Mouse (Mus musculus) heart, embryonic 13.5 days (tissue): Measurements from ENCODE around the gene Fcer2a. TPM values are rescaled to one million over a fixed set of nuclear protein-coding genes. Genes with fewer than 3 reads are reported as not detected.
A peak's percentile ranks its signal among the peaks of the same experiment; 100 is the strongest.

ENCODE experiments used
- ATAC-seq: fragments of 200-750 bp; cut with Nextera tagmentation; 2 replicates; pipeline ENCODE4 v1.8.0; 2017; ENCODE audit warnings: moderate TSS enrichment; ENCODE audit not compliant: insufficient number of reproducible peaks, low FRiP score, low TSS enrichment; ENCODE audit errors: extremely low read depth
- H3K27ac ChIP-seq: fragments of 300-500 bp; sonication (generic); replicated peaks from 2 replicates; pipeline ENCODE4 v1.5.1; 2015; ENCODE audit warnings: moderate library complexity, mild to moderate bottlenecking, inconsistent platforms
- H3K27me3 ChIP-seq: fragments of 300-500 bp; sonication (generic); replicated peaks from 2 replicates; pipeline ENCODE4 v1.6.1; 2015; ENCODE audit warnings: mild to moderate bottlenecking, inconsistent platforms
- H3K36me3 ChIP-seq: fragments of 300-500 bp; sonication (generic); 2 replicates; pipeline ENCODE4 v1.6.1; 2015; ENCODE audit warnings: mild to moderate bottlenecking, inconsistent platforms
- H3K4me1 ChIP-seq: fragments of 300-500 bp; sonication (generic); 2 replicates; pipeline ENCODE4 v1.6.1; 2015; ENCODE audit warnings: inconsistent platforms
- H3K4me2 ChIP-seq: fragments of 300-500 bp; sonication (generic); 2 replicates; pipeline ENCODE4 v1.6.1; 2015; ENCODE audit warnings: inconsistent platforms, mild to moderate bottlenecking, moderate library complexity
- H3K4me3 ChIP-seq: fragments of 300-500 bp; sonication (generic); 2 replicates; pipeline ENCODE4 v1.5.1; 2015; ENCODE audit warnings: moderate library complexity, mild to moderate bottlenecking, inconsistent platforms
- H3K9ac ChIP-seq: fragments of 300-500 bp; sonication (generic); 2 replicates; pipeline ENCODE4 v1.6.1; 2015; ENCODE audit warnings: inconsistent platforms, mild to moderate bottlenecking, moderate library complexity
- H3K9me3 ChIP-seq: fragments of 300-500 bp; sonication (generic); 2 replicates; pipeline ENCODE4 v1.6.1; 2016; ENCODE audit warnings: inconsistent platforms
- WGBS: fragments of 180-500 bp; shearing (Covaris S2); methylation state at CpG from one replicate; pipeline ENCODE4 v1.1.7; 2015; ENCODE audit warnings: mixed read lengths; 5-methylcytosine and 5-hydroxymethylcytosine counted together
- polyA plus RNA-seq: library from polyadenylated mRNA; unstranded; fragments of >200 nt; fragmentation: Nextera tagmentation; extraction: Ambion mirVana; gene quantifications from 2 replicates; pipeline ENCODE4 v1.2.1, GENCODE M21; 2015

The Fcer2a gene
- polyA plus RNA-seq, 1 experiment from 2014 or later: 0.21 TPM

GRCm38 (mm10) chr8:3701491-3701890 is 7.5 kb upstream of the Fcer2a start:
- no peak overlapping the region for H3K9ac ChIP-seq
- H3K4me2 ChIP-seq: no peak overlapping the region
- H3K27me3 ChIP-seq: no peaks in the 10 kb centered on the region
- no peaks in the 10 kb centered on the region for H3K36me3 ChIP-seq
- H3K27ac ChIP-seq: no peak overlapping the region
- WGBS: 100% methylated on average over 1 of the region's 1 CpGs
- H3K9me3 ChIP-seq: no peaks in the 10 kb centered on the region
- no peak overlapping the region for H3K4me3 ChIP-seq
- H3K4me1 ChIP-seq: no peaks in the 10 kb centered on the region
- ATAC-seq: no peak

GRCm38 (mm10) chr8:3690774-3691173 is 3.2 kb downstream of the Fcer2a start:
- H3K27ac ChIP-seq: no peak overlapping the region
- ATAC-seq: no peak

GRCm38 (mm10) chr8:3687537-3687936 is 6.4 kb downstream of the Fcer2a start:
- Histone ChIP-seq H3K4me3 (no peak overlapping the region), H3K9me3 (no peaks in the 10 kb centered on the region), H3K27ac (no peak overlapping the region), H3K27me3 (peaks cover 3% of the 10 kb centered on the region; the same call in 1 of the 2 replicates), H3K4me1 (no peaks in the 10 kb centered on the region), H3K36me3 (peaks cover 4% of the 10 kb centered on the region; the same call in 1 of the 2 replicates), H3K4me2 (no peak overlapping the region), H3K9ac (no peak overlapping the region)
- WGBS: 67% methylated on average over 6 of the region's 6 CpGs
- ATAC-seq: no peak

More at GRCm38 (mm10) chr8:3690774-3691173, 3.2 kb downstream of the Fcer2a start:
- WGBS: 61% methylated on average over 3 of the region's 3 CpGs
- Histone ChIP-seq H3K27me3 (peaks cover 3% of the 10 kb centered on the region; the same call in 1 of the 2 replicates), H3K36me3 (no peaks in the 10 kb centered on the region), H3K4me1 (no peaks in the 10 kb centered on the region), H3K4me2 (no peak overlapping the region), H3K9ac (no peak overlapping the region), H3K4me3 (no peak overlapping the region), H3K9me3 (no peaks in the 10 kb centered on the region)

GRCm38 (mm10) chr8:3685422-3685821 is 8.6 kb downstream of the Fcer2a start:
- no peak overlapping the region for H3K27ac ChIP-seq
- 53% methylated on average over 5 of the region's 5 CpGs for WGBS

GRCm38 (mm10) chr8:3684530-3684929 is 9.4 kb downstream of the Fcer2a start:
- Histone ChIP-seq H3K36me3 (peaks cover 33% of the 10 kb centered on the region), H3K9me3 (no peaks in the 10 kb centered on the region), H3K4me2 (no peak overlapping the region), H3K9ac (no peak overlapping the region), H3K27me3 (no peaks in the 10 kb centered on the region; the same call in 1 of the 2 replicates), H3K4me1 (no peaks in the 10 kb centered on the region), H3K4me3 (no peak overlapping the region), H3K27ac (no peak overlapping the region)
- ATAC-seq: no peak

More at GRCm38 (mm10) chr8:3685422-3685821, 8.6 kb downstream of the Fcer2a start:
- no peak overlapping the region for H3K4me2 ChIP-seq
- H3K36me3 ChIP-seq: peaks cover 24% of the 10 kb centered on the region
- no peaks in the 10 kb centered on the region for H3K4me1 ChIP-seq
- ATAC-seq: no peak
- H3K4me3 ChIP-seq: no peak overlapping the region
- no peak overlapping the region for H3K9ac ChIP-seq
- no peaks in the 10 kb centered on the region for H3K9me3 ChIP-seq
- H3K27me3 ChIP-seq: no peaks in the 10 kb centered on the region; the same call in 1 of the 2 replicates

- no peaks in the 10 kb centered on the region for H3K4me1 ChIP-seq
- no peak for ATAC-seq
- no peak overlapping the region for H3K27ac ChIP-seq
- WGBS: 63% methylated on average over 6 of the region's 6 CpGs
- no peaks in the 10 kb centered on the region for H3K27me3 ChIP-seq
- H3K36me3 ChIP-seq: peaks cover 43% of the 10 kb centered on the region
- no peak overlapping the region for H3K4me3 ChIP-seq
- no peak overlapping the region for H3K4me2 ChIP-seq
- no peak overlapping the region for H3K9ac ChIP-seq
- H3K9me3 ChIP-seq: no peaks in the 10 kb centered on the region
Observed at GRCm38 (mm10) chr8:3683408-3684176, 10.4 kb downstream of the Fcer2a start.

- Histone ChIP-seq H3K4me3 (no peak overlapping the region), H3K36me3 (peaks cover 43% of the 10 kb centered on the region), H3K9me3 (no peaks in the 10 kb centered on the region), H3K9ac (no peak overlapping the region), H3K27ac (no peak overlapping the region), H3K27me3 (no peaks in the 10 kb centered on the region), H3K4me2 (no peak overlapping the region), H3K4me1 (peaks cover 7% of the 10 kb centered on the region)
- WGBS: 83% methylated on average over 5 of the region's 5 CpGs
- ATAC-seq: no peak
Observed at GRCm38 (mm10) chr8:3682435-3682834, 11.5 kb downstream of the Fcer2a start.

- Histone ChIP-seq H3K27me3 (no peaks in the 10 kb centered on the region), H3K9ac (no peak overlapping the region), H3K27ac (no peak overlapping the region), H3K4me3 (no peak overlapping the region), H3K36me3 (peaks cover 43% of the 10 kb centered on the region), H3K4me2 (no peak overlapping the region), H3K9me3 (no peaks in the 10 kb centered on the region), H3K4me1 (peaks cover 17% of the 10 kb centered on the region)
- ATAC-seq: no peak
- 79% methylated on average over 5 of the region's 5 CpGs for WGBS
Observed at GRCm38 (mm10) chr8:3679656-3680055, 14.3 kb downstream of the Fcer2a start.

GRCm38 (mm10) chr8:3679236-3679635 is 14.7 kb downstream of the Fcer2a start:
- Histone ChIP-seq H3K9ac (no peak overlapping the region), H3K4me2 (no peak overlapping the region), H3K36me3 (peaks cover 43% of the 10 kb centered on the region), H3K4me1 (peaks cover 17% of the 10 kb centered on the region), H3K27ac (no peak overlapping the region), H3K9me3 (no peaks in the 10 kb centered on the region), H3K27me3 (no peaks in the 10 kb centered on the region), H3K4me3 (no peak overlapping the region)
- ATAC-seq: no peak
- WGBS: 93% methylated on average over 23 of the region's 23 CpGs

GRCm38 (mm10) chr8:3678831-3679230 is 15.1 kb downstream of the Fcer2a start:
- Histone ChIP-seq H3K4me2 (no peak overlapping the region), H3K4me1 (peaks cover 17% of the 10 kb centered on the region), H3K36me3 (peaks cover 43% of the 10 kb centered on the region), H3K27me3 (no peaks in the 10 kb centered on the region), H3K4me3 (no peak overlapping the region), H3K9ac (no peak overlapping the region), H3K27ac (no peak overlapping the region), H3K9me3 (no peaks in the 10 kb centered on the region)
- ATAC-seq: no peak
- WGBS: 95% methylated on average over 23 of the region's 23 CpGs

GRCm38 (mm10) chr8:3676993-3677579 is 16.9 kb downstream of the Fcer2a start:
- Histone ChIP-seq H3K4me2 (peak overlapping the region; percentile 91), H3K9ac (peak overlapping the region; percentile 99), H3K36me3 (peaks cover 34% of the 10 kb centered on the region), H3K4me1 (peaks cover 17% of the 10 kb centered on the region), H3K4me3 (peak overlapping the region; percentile 97), H3K27ac (peak overlapping the region; percentile 95), H3K9me3 (no peaks in the 10 kb centered on the region), H3K27me3 (no peaks in the 10 kb centered on the region)
- 6% methylated on average over 15 of the region's 15 CpGs for WGBS
- no peak for ATAC-seq
